Mouse (Mus musculus) cerebral cortex, adult 2 months (tissue): ENCODE data around the gene Robo1.

Experiments
- WGBS: fragments of 180-500 bp; shearing (Covaris S2); methylation state at CpG from one replicate; pipeline ENCODE4 v1.1.7; 2018; 5-methylcytosine and 5-hydroxymethylcytosine counted together

Robo1 gene

DNA sequence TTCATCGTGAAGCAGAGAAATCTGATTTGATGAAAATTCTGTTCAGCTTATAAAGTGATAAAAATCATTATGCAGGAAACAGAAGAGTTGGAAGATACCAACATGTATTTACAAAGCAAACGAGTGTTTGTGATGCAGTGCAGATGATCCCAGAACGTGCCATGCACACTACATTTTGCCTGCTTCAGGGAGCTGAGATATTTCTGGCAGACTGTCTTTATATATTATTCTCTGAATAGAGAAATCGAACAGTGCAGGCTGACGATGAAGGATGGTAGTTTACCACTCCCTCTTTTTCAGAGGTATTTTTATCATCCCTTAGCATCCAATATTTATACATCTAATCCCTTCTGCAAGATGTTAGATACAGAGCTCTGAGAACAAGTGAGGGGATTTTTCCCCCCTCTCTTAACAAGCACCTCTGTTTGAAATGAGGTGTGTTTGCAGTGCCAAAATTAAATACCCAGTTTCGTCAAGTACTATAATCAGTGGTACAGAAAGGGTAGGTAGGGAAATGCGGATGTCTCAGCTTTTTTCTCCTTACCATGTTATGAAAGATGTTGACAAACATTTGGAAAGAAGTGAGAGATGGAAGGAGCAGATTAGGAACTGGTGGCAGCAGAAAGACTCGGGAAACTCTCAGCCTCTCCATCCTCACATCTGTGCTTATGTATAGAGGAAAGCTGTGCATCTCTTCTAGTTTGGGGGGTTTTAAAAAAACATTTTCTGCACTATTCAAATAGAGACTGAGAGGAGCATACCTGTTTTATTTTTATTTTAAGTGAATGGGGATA, at the start of gene Robo1:
Robo1 (plus strand) TSS at position 770 of the 794 bp plus-strand sequence.
- WGBS, result 33% methylated on average over 8 of the region's 8 CpGs

DNA sequence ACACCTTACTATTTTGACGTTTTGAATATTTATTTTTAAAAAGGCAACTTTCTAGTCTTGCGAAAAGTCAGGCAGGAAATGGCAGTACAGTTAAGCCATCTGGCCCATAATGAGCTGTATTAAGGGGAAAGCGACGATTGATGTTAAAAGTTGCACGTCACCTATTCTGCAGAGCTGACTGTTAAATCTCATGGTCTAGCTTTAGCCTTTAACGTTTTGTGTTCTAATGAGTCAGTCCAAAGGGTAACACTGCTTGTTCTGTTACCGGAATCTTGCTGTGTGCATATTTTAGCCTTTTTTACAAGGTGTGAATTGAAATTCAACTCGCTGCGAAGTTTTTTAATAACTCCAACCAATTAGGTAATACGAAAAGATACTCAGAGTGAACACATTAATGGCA, 40.3 kb upstream of the Robo1 start:
- WGBS, result 75% methylated on average over 10 of the region's 10 CpGs

DNA sequence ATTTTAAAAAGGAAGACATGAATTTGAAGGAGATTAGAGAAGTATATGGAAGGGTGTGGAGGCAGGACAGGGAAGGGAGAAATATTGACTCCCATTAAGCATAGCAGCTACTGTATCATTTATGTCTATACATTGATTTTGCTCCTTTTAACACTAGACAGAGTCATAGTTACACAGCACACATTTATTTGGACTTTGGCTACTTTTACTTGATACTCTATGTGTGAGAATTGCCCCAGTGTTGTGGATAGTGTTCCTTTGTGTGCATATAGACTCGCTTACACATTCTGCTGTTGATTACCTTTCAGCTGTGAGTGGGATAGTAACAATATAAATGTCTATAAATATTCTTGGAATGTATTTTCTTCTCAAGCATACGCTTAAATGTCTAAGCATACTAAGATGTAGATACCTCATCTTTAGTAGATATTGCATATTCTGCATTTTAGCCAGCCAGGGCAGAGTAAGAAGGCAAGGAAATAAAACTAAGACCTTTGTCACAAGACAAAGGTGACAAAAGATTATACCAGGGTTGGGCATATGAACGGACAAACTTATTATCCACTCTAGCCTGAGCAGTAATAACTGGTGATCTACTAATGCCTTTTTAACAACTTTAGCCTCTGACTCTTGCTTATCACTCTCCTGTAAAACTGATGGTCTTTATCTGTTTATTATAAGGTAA, 31.6 kb upstream of the Robo1 start:
- 85% methylated on average over 3 of the region's 3 CpGs for WGBS

DNA sequence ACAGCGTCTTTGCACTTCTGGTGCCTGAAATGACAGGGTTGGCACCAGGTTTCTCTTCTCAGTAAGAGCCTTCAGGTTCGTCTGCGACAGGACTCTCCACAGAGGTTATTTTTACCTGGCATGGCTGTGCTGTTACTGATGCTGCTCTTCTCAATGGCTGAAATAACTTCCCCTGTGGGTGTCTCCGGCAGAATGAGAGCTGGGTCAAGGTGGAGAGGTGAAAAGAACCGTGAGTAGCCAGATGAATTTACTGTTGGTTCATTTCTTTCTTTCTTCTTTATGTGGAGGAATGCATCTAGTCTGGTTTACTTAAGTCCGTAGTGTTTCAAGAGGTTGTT, 194 bp downstream of the Robo1 start:
- WGBS, result 40% methylated on average over 6 of the region's 6 CpGs

DNA sequence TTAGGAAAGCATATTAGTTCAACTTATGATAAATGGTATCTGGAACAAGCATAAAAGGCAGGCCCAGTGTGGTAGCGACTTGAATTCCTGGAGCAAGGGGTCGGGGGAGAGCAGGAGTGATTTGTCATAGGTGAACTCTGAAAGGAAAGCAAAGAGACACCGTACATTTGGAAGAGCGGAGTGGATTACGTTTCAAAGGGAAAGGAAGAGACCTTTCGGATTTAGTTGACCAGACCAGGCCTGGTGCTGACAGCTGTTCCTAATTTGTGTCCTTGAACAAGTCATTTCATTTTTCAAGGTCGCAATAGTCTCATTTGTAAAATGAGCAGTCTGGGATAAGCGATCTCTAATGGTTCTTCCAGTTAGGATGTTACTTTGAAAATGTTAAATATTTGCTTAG, 19.2 kb downstream of the Robo1 start:
- 86% methylated on average over 8 of the region's 8 CpGs for WGBS

GRCm38 (mm10) chr16:72328579-72328978, 20.5 kb downstream of the Robo1 start:
- WGBS, result 51% methylated on average over 3 of the region's 3 CpGs

- 94% methylated on average over 1 of the region's 1 CpGs for whole genome bisulfite sequencing
Observed at GRCm38 (mm10) chr16:72337757-72338156, 29.7 kb downstream of the Robo1 start.

DNA sequence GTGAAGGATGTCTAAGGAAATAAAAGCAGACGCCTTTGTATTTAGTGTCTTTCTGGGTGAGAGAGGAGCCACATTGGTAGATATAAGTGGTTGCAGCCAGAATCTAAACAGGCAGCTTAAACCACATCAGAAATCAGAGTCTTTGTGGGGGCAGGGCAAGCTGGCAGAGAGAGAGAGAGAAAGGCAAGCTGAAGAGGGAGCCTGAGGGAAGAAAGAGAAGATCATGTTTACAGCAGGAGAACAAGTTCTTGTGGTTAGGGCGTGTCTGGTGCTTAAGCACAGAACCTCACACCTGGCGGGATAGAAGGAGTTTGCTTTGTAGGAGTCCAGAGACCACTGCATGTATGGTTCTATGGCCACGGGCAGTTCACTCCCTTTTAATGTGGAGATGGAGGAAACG, 42.3 kb downstream of the Robo1 start:
- 68% methylated on average over 5 of the region's 5 CpGs for WGBS

DNA sequence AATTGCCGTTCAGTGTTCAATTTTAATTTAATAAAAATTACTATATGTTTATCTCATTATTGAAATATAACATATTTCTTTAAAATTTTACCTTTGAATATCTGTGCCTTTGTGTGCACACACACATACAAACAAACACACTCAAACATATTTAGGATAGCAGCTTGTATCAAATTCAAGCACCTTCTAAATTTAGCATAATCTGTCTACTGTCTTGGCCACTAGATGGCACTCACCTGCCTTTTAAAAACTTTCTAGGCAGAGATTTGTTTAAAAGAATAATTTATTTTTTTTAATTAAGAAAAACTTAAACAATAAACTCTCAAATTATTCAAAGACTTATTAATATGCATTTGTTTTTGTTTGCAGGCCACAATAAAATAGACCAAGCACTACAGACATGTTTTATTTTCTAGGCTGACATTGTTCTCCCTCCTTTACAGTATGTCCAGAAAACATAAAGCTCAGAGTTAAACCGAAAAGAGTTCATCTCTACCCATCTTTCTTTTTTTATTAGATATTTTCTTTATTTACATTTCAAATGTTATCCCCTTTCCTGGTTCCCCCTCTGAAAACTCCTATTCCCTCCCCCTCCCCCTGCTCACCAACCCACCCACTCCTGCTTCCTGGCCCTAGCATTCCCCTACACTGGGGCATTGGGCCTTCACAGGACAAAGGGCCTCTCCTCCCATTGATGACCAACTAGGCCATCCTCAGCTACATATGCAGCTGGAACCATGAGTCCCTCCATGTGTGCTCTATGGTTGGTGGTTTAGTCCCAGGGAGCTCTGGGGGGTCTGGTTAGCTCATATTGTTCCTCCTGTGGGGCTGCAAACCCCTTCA, 48.6 kb downstream of the Robo1 start:
- WGBS, result 66% methylated on average over 2 of the region's 2 CpGs

- WGBS, result 77% methylated on average over 5 of the region's 5 CpGs
Observed at GRCm38 (mm10) chr16:72376896-72377295, 68.8 kb downstream of the Robo1 start.

- 81% methylated on average over 6 of the region's 6 CpGs for WGBS
Observed at GRCm38 (mm10) chr16:72381819-72382218, 73.7 kb downstream of the Robo1 start.

- 82% methylated on average over 1 of the region's 1 CpGs for WGBS
Observed at GRCm38 (mm10) chr16:72383566-72383965, 75.5 kb downstream of the Robo1 start.

- 60% methylated on average over 3 of the region's 3 CpGs for WGBS
Observed at GRCm38 (mm10) chr16:72393512-72393911, 85.4 kb downstream of the Robo1 start.

- WGBS, result 49% methylated on average over 5 of the region's 5 CpGs
Observed at GRCm38 (mm10) chr16:72398811-72399210, 90.7 kb downstream of the Robo1 start.

GRCm38 (mm10) chr16:72402381-72402780, 94.3 kb downstream of the Robo1 start:
- 38% methylated on average over 9 of the region's 9 CpGs for WGBS

- WGBS, result 62% methylated on average over 1 of the region's 1 CpGs
Observed at GRCm38 (mm10) chr16:72409820-72410219, 101.7 kb downstream of the Robo1 start.

- 76% methylated on average over 5 of the region's 5 CpGs for WGBS
Observed at GRCm38 (mm10) chr16:72411669-72412270, 103.7 kb downstream of the Robo1 start.

DNA sequence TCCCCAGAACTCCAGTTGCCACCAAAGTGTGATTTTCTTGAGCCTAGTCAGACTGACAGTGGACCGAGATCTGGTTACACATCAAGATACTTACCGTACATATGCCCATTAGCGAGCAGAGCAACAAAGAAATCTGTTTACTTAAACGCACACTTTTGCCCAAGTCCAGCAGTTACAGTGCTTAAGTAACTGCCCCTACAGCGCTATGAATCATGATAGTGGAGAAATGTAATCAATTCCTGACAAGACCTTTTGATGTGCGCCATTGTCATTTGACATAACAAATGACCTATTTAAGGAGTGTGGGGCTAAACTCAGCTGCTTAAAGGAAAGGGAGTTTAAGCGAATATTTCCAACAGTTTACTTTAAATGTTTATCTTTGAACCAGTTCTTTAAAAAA, 104.8 kb downstream of the Robo1 start:
- WGBS, result 84% methylated on average over 7 of the region's 7 CpGs

DNA sequence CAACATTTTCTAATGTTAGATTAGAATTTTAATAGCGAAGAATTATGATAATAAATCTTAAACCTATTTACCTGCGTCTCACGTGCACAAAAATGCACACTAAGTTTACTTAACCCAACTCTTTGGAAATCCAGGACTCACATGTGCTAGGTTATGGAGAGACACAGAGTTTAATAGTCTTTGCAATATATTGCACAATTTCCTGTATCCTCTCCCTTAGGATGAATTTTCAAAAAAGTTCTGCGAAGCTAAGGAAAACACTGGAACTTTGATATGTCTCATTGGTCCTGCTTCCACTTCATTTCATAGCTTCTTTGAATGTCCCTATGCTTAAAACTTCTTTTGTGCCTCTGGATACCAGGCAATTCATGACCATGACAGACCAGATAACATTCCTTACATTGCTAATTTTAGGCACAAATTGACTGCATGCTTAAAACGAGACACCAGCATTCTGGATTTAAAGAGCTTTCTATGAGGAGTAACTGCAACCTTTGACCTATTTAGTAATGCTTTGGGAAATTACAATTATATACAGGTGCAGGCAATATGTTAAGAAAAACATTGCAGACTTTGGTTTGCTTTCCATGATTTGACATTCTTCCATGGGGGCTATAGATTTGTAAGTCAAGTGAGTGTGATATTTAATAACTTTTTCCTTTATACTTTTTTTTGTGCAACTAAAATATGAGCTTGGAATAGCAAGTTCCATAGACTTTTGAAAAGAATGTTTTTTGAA, 111.4 kb downstream of the Robo1 start:
- WGBS, result 78% methylated on average over 5 of the region's 5 CpGs

- 67% methylated on average over 4 of the region's 4 CpGs for WGBS
Observed at GRCm38 (mm10) chr16:72422426-72422825, 114.3 kb downstream of the Robo1 start.

- WGBS, result 53% methylated on average over 18 of the region's 18 CpGs
Observed at GRCm38 (mm10) chr16:72444428-72445135, 136.5 kb downstream of the Robo1 start.
